Mouse (Mus musculus) C2C12 (cell line): ENCODE measurements around the gene Fnbp1l. TPM values are rescaled to one million over a fixed set of nuclear protein-coding genes. Genes with fewer than 3 reads are reported as not detected.

Source experiments
- H3K27me3 ChIP-seq: one replicate; pipeline ENCODE4 v1.6.1; 2011; ENCODE audit not compliant: control insufficient read depth, insufficient read depth, insufficient read length
- H3K36me3 ChIP-seq: one replicate; pipeline ENCODE4 v1.6.1; 2011; ENCODE audit not compliant: control insufficient read depth, insufficient read depth
- H3K4me3 ChIP-seq: one replicate; pipeline ENCODE4 v1.5.1; 2011; ENCODE audit warnings: mild to moderate bottlenecking, control low read depth; ENCODE audit not compliant: poor library complexity, insufficient read depth, severe bottlenecking
- H3K79me2 ChIP-seq: one replicate; pipeline ENCODE4 v1.6.1; 2011; ENCODE audit not compliant: control insufficient read depth, insufficient read depth
- H3K79me3 ChIP-seq: one replicate; pipeline ENCODE4 v1.6.1; 2011; ENCODE audit warnings: low read depth, control low read depth
- H3ac ChIP-seq: one replicate; pipeline ENCODE3; 2011; ENCODE audit warnings: low read depth; ENCODE audit not compliant: control insufficient read depth, insufficient read length
- CEBPB ChIP-seq: IDR thresholded peaks from one replicate; pipeline ENCODE4 v1.6.1; 2011; ENCODE audit warnings: low read depth, mild to moderate bottlenecking, control low read depth, moderate library complexity
- CTCF ChIP-seq: IDR thresholded peaks from one replicate; pipeline ENCODE4 v1.5.1; 2011; ENCODE audit not compliant: control insufficient read depth, insufficient read depth, insufficient read length
- FOSL1 ChIP-seq: IDR thresholded peaks from one replicate; pipeline ENCODE4 v1.8.0; 2011; ENCODE audit warnings: mild to moderate bottlenecking, low read length; ENCODE audit not compliant: poor library complexity, insufficient read depth, severe bottlenecking
- MAX ChIP-seq: IDR thresholded peaks from one replicate; pipeline ENCODE4 v1.6.1; 2011; ENCODE audit warnings: mild to moderate bottlenecking, control low read depth
- MYOD1 ChIP-seq: IDR thresholded peaks from one replicate; pipeline ENCODE4 v1.6.1; 2011; ENCODE audit warnings: low read depth; ENCODE audit not compliant: control insufficient read depth, insufficient read length
- MYOG ChIP-seq: IDR thresholded peaks from one replicate; pipeline ENCODE4 v1.6.1; 2011; ENCODE audit not compliant: control insufficient read depth, insufficient read length; ENCODE audit errors: extremely low read depth
- USF1 ChIP-seq: IDR thresholded peaks from one replicate; pipeline ENCODE4 v1.6.1; 2011; ENCODE audit warnings: low read depth, mild to moderate bottlenecking, control low read depth, moderate library complexity
- polyA plus RNA-seq: library from polyadenylated mRNA; unstranded; fragments of >200 nt; fragmentation: generic; extraction: Trizol; gene quantifications from one replicate; pipeline ENCODE4 v1.2.1, GENCODE M21; 2012; ENCODE audit warnings: missing spikeins

Gene Fnbp1l
- polyA plus RNA-seq, 1 experiment, result 12.4 TPM

- Histone ChIP-seq H3ac (no peak overlapping the region), H3K79me2 (peaks cover 83% of the 10 kb centered on the region), H3K27me3 (no peaks in the 10 kb centered on the region), H3K36me3 (no peaks in the 10 kb centered on the region), H3K79me3 (peaks cover 27% of the 10 kb centered on the region), H3K4me3 (no peak overlapping the region)
- TF ChIP-seq FOSL1 (no peak), MYOG (no peak)
Observed at GRCm38 (mm10) chr3:122574921-122575320, 44.6 kb downstream of the Fnbp1l start.

- H3K36me3 ChIP-seq, result no peaks in the 10 kb centered on the region
- H3K79me2 ChIP-seq, result peaks cover 72% of the 10 kb centered on the region
- no peak overlapping the region for H3K4me3 ChIP-seq
- peaks cover 20% of the 10 kb centered on the region for H3K79me3 ChIP-seq
- H3ac ChIP-seq, result no peak overlapping the region
- no peak for TF ChIP-seq FOSL1
- no peak for TF ChIP-seq MYOG
- TF ChIP-seq USF1, result no peak
- no peaks in the 10 kb centered on the region for H3K27me3 ChIP-seq
Observed at GRCm38 (mm10) chr3:122573426-122574286, 45.9 kb downstream of the Fnbp1l start.

GRCm38 (mm10) chr3:122566549-122566948 lies 53.0 kb downstream of the Fnbp1l start:
- TF ChIP-seq USF1 (no peak), MYOD1 (no peak), CEBPB (no peak), MYOG (no peak), FOSL1 (no peak), CTCF (no peak), MAX (no peak)
- Histone ChIP-seq H3K79me2 (peaks cover 4% of the 10 kb centered on the region), H3K79me3 (no peaks in the 10 kb centered on the region), H3ac (no peak overlapping the region), H3K27me3 (no peaks in the 10 kb centered on the region), H3K36me3 (peaks cover 39% of the 10 kb centered on the region), H3K4me3 (no peak overlapping the region)

- Histone ChIP-seq H3K27me3 (no peaks in the 10 kb centered on the region), H3K36me3 (peaks cover 39% of the 10 kb centered on the region), H3K79me3 (no peaks in the 10 kb centered on the region), H3K79me2 (no peaks in the 10 kb centered on the region), H3ac (no peak overlapping the region), H3K4me3 (no peak overlapping the region)
- no peak for TF ChIP-seq FOSL1
- no peak for TF ChIP-seq MAX
- TF ChIP-seq CTCF, result no peak
- no peak for TF ChIP-seq MYOG
- no peak for TF ChIP-seq USF1
- no peak for TF ChIP-seq CEBPB
- no peak for TF ChIP-seq MYOD1
Observed at GRCm38 (mm10) chr3:122566112-122566511, 53.4 kb downstream of the Fnbp1l start.

- Histone ChIP-seq H3ac (no peak overlapping the region), H3K79me2 (no peaks in the 10 kb centered on the region), H3K4me3 (no peak overlapping the region), H3K27me3 (no peaks in the 10 kb centered on the region), H3K79me3 (no peaks in the 10 kb centered on the region), H3K36me3 (peaks cover 39% of the 10 kb centered on the region)
- TF ChIP-seq MYOD1 (no peak), FOSL1 (no peak)
Observed at GRCm38 (mm10) chr3:122565285-122565684, 54.2 kb downstream of the Fnbp1l start.

DNA sequence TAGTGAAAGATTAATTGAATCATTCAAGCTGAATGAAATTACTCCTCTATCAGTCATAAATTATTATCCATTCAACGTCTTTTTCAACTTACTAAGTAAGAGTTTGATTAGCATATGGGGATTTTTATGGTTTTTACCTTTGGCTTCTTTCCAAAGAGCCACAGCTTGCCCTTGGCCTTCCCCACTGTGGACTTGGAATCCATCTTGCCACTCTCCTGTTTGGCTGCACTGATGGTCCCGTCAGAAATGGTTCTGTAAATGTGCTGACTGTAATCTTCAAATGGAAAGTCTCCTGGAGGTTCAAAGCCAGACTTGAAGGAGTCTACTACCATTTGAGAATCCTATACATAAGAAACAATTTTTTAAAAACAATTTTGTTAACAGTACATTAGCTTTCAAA lies 61.7 kb downstream of the Fnbp1l start:
- Histone ChIP-seq H3K36me3 (peaks cover 11% of the 10 kb centered on the region), H3K4me3 (no peak overlapping the region), H3K79me2 (no peaks in the 10 kb centered on the region), H3ac (no peak overlapping the region), H3K27me3 (no peaks in the 10 kb centered on the region), H3K79me3 (no peaks in the 10 kb centered on the region)
- TF ChIP-seq CTCF (no peak), MYOG (no peak), CEBPB (no peak), FOSL1 (no peak)
